Mouse (Mus musculus) stomach, adult 2 months (tissue): Measurements from ENCODE around the gene Kbtbd3. TPM values are rescaled to one million over a fixed set of nuclear protein-coding genes. Genes with fewer than 3 reads are reported as not detected.

Experiments used
- polyA plus RNA-seq: library from polyadenylated mRNA; depleted of rRNA; stranded (reverse); fragments of >200 nt; gene quantifications from 2 replicates; pipeline ENCODE4 v1.2.3, GENCODE M21; 2012; rRNA removed

Gene Kbtbd3
- not detected in 2 replicates for polyA plus RNA-seq

GRCm38 (mm10) chr9:4309351-4310085 lies at the start of gene Kbtbd3, which contains the start of gene Aasdhppt:
Gene Kbtbd3, plus strand, starts transcription at chr9:4309833.
Gene Aasdhppt, minus strand, starts transcription at chr9:4309471.

GRCm38 (mm10) chr9:4375828-4376639 lies 66.4 kb downstream of the Kbtbd3 start, which contains the start of gene Msantd4:
Gene Msantd4, plus strand, starts transcription at chr9:4376562.

Other genes starting within 250 kb of the Kbtbd3 start
- 0.84 and 0.95 TPM in 2 replicates for gene Aasdhppt, start 362 bp upstream of the Kbtbd3 start, polyA plus RNA-seq
- 0.29 and 0.38 TPM in 2 replicates for gene Msantd4, start 66.7 kb downstream of the Kbtbd3 start, polyA plus RNA-seq